In genomic region chr2:94128496-94128895, GRCm38 (mm10) we compare ENCODE assay signal across 17 mouse cellular contexts. TPM values are rescaled to one million over a fixed set of nuclear protein-coding genes. Genes with fewer than 3 reads are reported as not detected.
A peak's percentile ranks its signal among the peaks of the same experiment; 100 is the strongest.
DNase-seq lines count a peak whose midpoint lies in the region; ATAC-seq and TF ChIP-seq lines count a peak whose summit lies in the region.
"Had no signal": no experiment of that assay in that cellular context is flagged by ENCODE, and none has a peak within 500 bp of the region (broad histone marks: within the 10 kb centered on the region; RNA-seq: fewer than 3 reads in every experiment).

No protein-coding gene starts in this region.

- TF ChIP-seq EP300 in heart, postnatal 0 days (IDR thresholded peaks at IDR 0.05; ENCODE audit: low read depth) = no peak

- H3K4me3 ChIP-seq in gastrocnemius, adult 2 months = peak overlapping the region; percentile 43
- H3K4me3 ChIP-seq in midbrain, embryonic 12.5 days = no peak overlapping the region
- H3K4me3 ChIP-seq in midbrain, embryonic 10.5 days = no peak overlapping the region
- 0 out of 2 replicates have a peak overlapping the region, but pooled peaks have one; percentile 4 for H3K4me3 ChIP-seq in heart, postnatal 0 days (ENCODE audit: low read depth, low read length)
- H3K4me3 ChIP-seq in neural tube, embryonic 14.5 days (ENCODE audit: low read depth, low read length) = no peak overlapping the region
- H3K4me3 ChIP-seq: embryonic facial prominence, embryonic 10.5 days; liver, embryonic 12.5 days; neural tube, embryonic 12.5 days had no signal

- 95% methylated on average over 3 of the region's 3 CpGs for WGBS in midbrain, embryonic 12.5 days
- 92% methylated on average over 3 of the region's 3 CpGs for WGBS in midbrain, embryonic 10.5 days
- WGBS in heart, postnatal 0 days = 45% methylated on average over 3 of the region's 3 CpGs
- 71% methylated on average over 3 of the region's 3 CpGs for WGBS in neural tube, embryonic 14.5 days

- no peak for TF ChIP-seq CTCF in gastrocnemius, adult 2 months (IDR thresholded peaks at IDR 0.05)
- no peak for TF ChIP-seq CTCF in heart, postnatal 0 days (IDR thresholded peaks at IDR 0.05; ENCODE audit: low read depth)

- H3K27ac ChIP-seq in gastrocnemius, adult 2 months = peak overlapping the region; percentile 9; the same call in 1 of the 2 replicates
- peak overlapping the region; percentile 54 for H3K27ac ChIP-seq in midbrain, embryonic 12.5 days (replicated peaks)
- H3K27ac ChIP-seq in midbrain, embryonic 10.5 days (replicated peaks) = no peak overlapping the region
- H3K27ac ChIP-seq in heart, postnatal 0 days (ENCODE audit: low read depth) = peak overlapping the region; percentile 73
- H3K27ac ChIP-seq in neural tube, embryonic 14.5 days (ENCODE audit: low read depth, low read length) = peak overlapping the region; percentile 60
- H3K27ac ChIP-seq: embryonic facial prominence, embryonic 10.5 days; liver, embryonic 12.5 days; neural tube, embryonic 12.5 days; stomach, postnatal 0 days had no signal

- H3K9ac ChIP-seq in midbrain, embryonic 12.5 days (replicated peaks) = no peak overlapping the region
- no peak overlapping the region for H3K9ac ChIP-seq in heart, postnatal 0 days (replicated peaks; ENCODE audit: low read depth, low read length)
- H3K9ac ChIP-seq in neural tube, embryonic 14.5 days (replicated peaks; ENCODE audit: low read depth, low read length) = no peak overlapping the region
- H3K9ac ChIP-seq: liver, embryonic 12.5 days; neural tube, embryonic 12.5 days had no signal

- peaks cover 16% of the 10 kb centered on the region for H3K4me1 ChIP-seq in midbrain, embryonic 12.5 days
- H3K4me1 ChIP-seq in midbrain, embryonic 10.5 days = peaks cover 8% of the 10 kb centered on the region; the same call in 1 of the 2 replicates
- H3K4me1 ChIP-seq in heart, postnatal 0 days (ENCODE audit: control insufficient read depth, insufficient read depth) = peaks cover 12% of the 10 kb centered on the region
- peaks cover 2% of the 10 kb centered on the region for H3K4me1 ChIP-seq in neural tube, embryonic 14.5 days (ENCODE audit: control insufficient read depth, insufficient read depth, low read length)

- no peak overlapping the region for H3K4me2 ChIP-seq in midbrain, embryonic 12.5 days (replicated peaks)
- peak overlapping the region; percentile 48 for H3K4me2 ChIP-seq in heart, postnatal 0 days (ENCODE audit: low read depth, low read length)
- H3K4me2 ChIP-seq in neural tube, embryonic 14.5 days (ENCODE audit: low read depth, low read length) = no peak overlapping the region
- H3K4me2 ChIP-seq: liver, embryonic 12.5 days; neural tube, embryonic 12.5 days had no signal

- no peaks in the 10 kb centered on the region for H3K9me3 ChIP-seq in midbrain, embryonic 12.5 days
- no peaks in the 10 kb centered on the region for H3K9me3 ChIP-seq in midbrain, embryonic 10.5 days (replicated peaks)
- H3K9me3 ChIP-seq in heart, postnatal 0 days (replicated peaks; ENCODE audit: control insufficient read depth, low read length) = no peaks in the 10 kb centered on the region
- H3K9me3 ChIP-seq in neural tube, embryonic 14.5 days (ENCODE audit: control insufficient read depth, low read length) = no peaks in the 10 kb centered on the region
- H3K9me3 ChIP-seq: embryonic facial prominence, embryonic 10.5 days; liver, embryonic 12.5 days; neural tube, embryonic 12.5 days had no signal

- H3K36me3 ChIP-seq in midbrain, embryonic 12.5 days = no peaks in the 10 kb centered on the region
- H3K36me3 ChIP-seq in midbrain, embryonic 10.5 days = no peaks in the 10 kb centered on the region
- H3K36me3 ChIP-seq in heart, postnatal 0 days (replicated peaks; ENCODE audit: control insufficient read depth, insufficient read depth, low read length) = no peaks in the 10 kb centered on the region
- H3K36me3 ChIP-seq in neural tube, embryonic 14.5 days (ENCODE audit: control insufficient read depth, insufficient read depth, low read length) = no peaks in the 10 kb centered on the region
- H3K36me3 ChIP-seq: embryonic facial prominence, embryonic 10.5 days; liver, embryonic 12.5 days; neural tube, embryonic 12.5 days had no signal

- H3K27me3 ChIP-seq in midbrain, embryonic 12.5 days = no peaks in the 10 kb centered on the region
- no peaks in the 10 kb centered on the region for H3K27me3 ChIP-seq in midbrain, embryonic 10.5 days (ENCODE audit: low read depth, poor library complexity, severe bottlenecking)
- H3K27me3 ChIP-seq in heart, postnatal 0 days (ENCODE audit: control insufficient read depth, insufficient read depth, low read length) = no peaks in the 10 kb centered on the region
- H3K27me3 ChIP-seq in neural tube, embryonic 14.5 days (ENCODE audit: control insufficient read depth, insufficient read depth, low read length) = no peaks in the 10 kb centered on the region
- H3K27me3 ChIP-seq: liver, embryonic 12.5 days; neural tube, embryonic 12.5 days; Patski had no signal

- no peak for ATAC-seq in midbrain, embryonic 12.5 days (ENCODE audit: low FRiP score, low read depth)
- ATAC-seq in heart, postnatal 0 days (ENCODE audit: insufficient read depth, low read depth) = no peak
- ATAC-seq in neural tube, embryonic 14.5 days (ENCODE audit: low read depth) = no peak
- ATAC-seq: inflammation-experienced regulatory T-cells, adult 6 months; liver, embryonic 12.5 days; Patski had no signal

- no peak for DNase-seq in gastrocnemius, adult 2 months
- DNase-seq in gastrocnemius, postnatal 4 days (ENCODE audit: low spot score in 2 of 2) = no peak
- DNase-seq in midbrain, embryonic 10.5 days (ENCODE audit: low spot score) = no peak
- no peak for DNase-seq in heart, postnatal 0 days (ENCODE audit: low spot score)
- no peak for DNase-seq in T-cell, adult 2 months (ENCODE audit: low spot score)
- no peak for DNase-seq in left cerebral cortex, adult 18-20 months (ENCODE audit: low spot score in 2 of 2)
- DNase-seq: cerebellum, adult 9-11 months; left cerebral cortex, postnatal 4 days; retina, postnatal 1 day had no signal

- intact Hi-C loops in gastrocnemius, adult 2 months (cut with DNase I) = no loop called here

RNA-seq across cellular contexts. Expression of gene Hsd17b12, which starts 29.3 kb away (rescaled TPM):
- total RNA-seq in gastrocnemius, adult 2 months (2021) = 1 to 10 TPM; 5.1 to 8.2 TPM
- 10 to 100 TPM; 31.3 to 31.6 TPM for total RNA-seq in gastrocnemius, postnatal 4 days (2021)
- 109 and 110 TPM in 2 replicates for polyA plus RNA-seq in midbrain, embryonic 12.5 days (2016; fragmentation: Nextera tagmentation; extraction: Ambion mirVana)
- 134 and 143 TPM in 2 replicates for polyA plus RNA-seq in midbrain, embryonic 10.5 days (2016; fragmentation: Nextera tagmentation; extraction: Ambion mirVana)
- total RNA-seq in heart, postnatal 0 days (2014; rRNA removed; ENCODE audit: low replicate concordance) = 24.1 and 27.7 TPM in 2 replicates
- 37.7 and 40.1 TPM in 2 replicates for polyA plus RNA-seq in heart, postnatal 0 days (2015; fragmentation: Nextera tagmentation; extraction: Ambion mirVana)
- 135 and 138 TPM in 2 replicates for polyA plus RNA-seq in neural tube, embryonic 14.5 days (2014; fragmentation: Nextera tagmentation; extraction: Ambion mirVana)
- 10 to 100 TPM; 75.3 to 82.1 TPM for total RNA-seq in left cerebral cortex, adult 18-20 months (2021)

Comparison
In these comparisons a context has a peak if more than half of its experiments do, and no peak if none do; other contexts are left out.
1. H3K4me3 ChIP-seq: peak in gastrocnemius, adult 2 months (single experiment) and heart, postnatal 0 days (single experiment); none in midbrain, embryonic 12.5 days (single experiment), midbrain, embryonic 10.5 days (single experiment) and neural tube, embryonic 14.5 days (single experiment).